Mouse (Mus musculus) neural tube, postnatal 0 days (tissue): ENCODE measurements around the gene Lypd1. TPM values are rescaled to one million over a fixed set of nuclear protein-coding genes. Genes with fewer than 3 reads are reported as not detected.

Experiments used
- polyA plus RNA-seq: library from polyadenylated mRNA; unstranded; fragments of >200 nt; fragmentation: Nextera tagmentation; extraction: Ambion mirVana; gene quantifications from 2 replicates; pipeline ENCODE4 v1.2.1, GENCODE M21; 2015

Lypd1 gene
- polyA plus RNA-seq: 107 and 110 TPM in 2 replicates

GRCm38 (mm10) chr1:125912601-125913600 lies at the start of gene Lypd1:
TSS of gene Lypd1 (minus strand) at chr1:125913101.

Other genes starting within 250 kb of the Lypd1 start
- gene Gpr39, start 236.1 kb downstream of the Lypd1 start, polyA plus RNA-seq: 0.10 TPM in 1 of 2 replicates, not detected in the other